Mouse (Mus musculus): ENCODE measurements around the gene Srp54b. TPM values are rescaled to one million over a fixed set of nuclear protein-coding genes. Genes with fewer than 3 reads are reported as not detected.
"Not testable (repeated sequence)": the region's sequence is repeated elsewhere in the genome, so short reads cannot be mapped to it uniquely, and the experiment has no call there.

Gene Srp54b
- 41.1 and 47.5 TPM in 2 replicates for polyA plus RNA-seq (2015; fragmentation: Nextera tagmentation; extraction: Ambion mirVana)

- H3K4me1 ChIP-seq (ENCODE audit: insufficient read depth, low read depth, low read length); H3K27ac ChIP-seq (ENCODE audit: low read length); H3K4me2 ChIP-seq (replicated peaks; ENCODE audit: low read depth, low read length); DNase-seq (ENCODE audit: low spot score); H3K4me3 ChIP-seq (ENCODE audit: low read depth, low read length); H3K36me3 ChIP-seq (ENCODE audit: insufficient read depth, low read length); H3K9me3 ChIP-seq (ENCODE audit: low read length); H3K9ac ChIP-seq (replicated peaks; ENCODE audit: low read depth); H3K27me3 ChIP-seq (replicated peaks; ENCODE audit: insufficient read depth, low read length): not testable (repeated sequence)
- WGBS: no CpG with 5 or more reads among the region's 57 CpGs
- peak; percentile 98 for ATAC-seq
These were observed at the start of gene Srp54b for GRCm38 (mm10) chr12:55154559-55155448. TSS of gene Srp54b (plus strand) at chr12:55155104.

GRCm38 (mm10) chr12:55112616-55113015 is 42.3 kb upstream of the Srp54b start:
- ATAC-seq; H3K27me3 ChIP-seq (replicated peaks; ENCODE audit: insufficient read depth, low read length); H3K4me1 ChIP-seq (ENCODE audit: insufficient read depth, low read depth, low read length); H3K27ac ChIP-seq (ENCODE audit: low read length); DNase-seq (ENCODE audit: low spot score); H3K9ac ChIP-seq (replicated peaks; ENCODE audit: low read depth); H3K4me3 ChIP-seq (ENCODE audit: low read depth, low read length); H3K9me3 ChIP-seq (ENCODE audit: low read length); H3K4me2 ChIP-seq (replicated peaks; ENCODE audit: low read depth, low read length); H3K36me3 ChIP-seq (ENCODE audit: insufficient read depth, low read length): not testable (repeated sequence)
- WGBS: no CpG with 5 or more reads among the region's 7 CpGs

- not testable (repeated sequence) for H3K4me3 ChIP-seq (ENCODE audit: low read depth, low read length); H3K27ac ChIP-seq (ENCODE audit: low read length); H3K9me3 ChIP-seq (ENCODE audit: low read length); H3K4me2 ChIP-seq (replicated peaks; ENCODE audit: low read depth, low read length); DNase-seq (ENCODE audit: low spot score); H3K9ac ChIP-seq (replicated peaks; ENCODE audit: low read depth); H3K4me1 ChIP-seq (ENCODE audit: insufficient read depth, low read depth, low read length); H3K27me3 ChIP-seq (replicated peaks; ENCODE audit: insufficient read depth, low read length); H3K36me3 ChIP-seq (ENCODE audit: insufficient read depth, low read length)
- ATAC-seq: peak; percentile 99
- no CpG with 5 or more reads among the region's 40 CpGs for WGBS
These were observed 30.7 kb upstream of the Srp54b start, which contains the start of gene Fam177a for GRCm38 (mm10) chr12:55124242-55124641. TSS of gene Fam177a (plus strand) at chr12:55124469.

- not testable (repeated sequence) for DNase-seq (ENCODE audit: low spot score); H3K9ac ChIP-seq (replicated peaks; ENCODE audit: low read depth); H3K4me2 ChIP-seq (replicated peaks; ENCODE audit: low read depth, low read length); H3K27ac ChIP-seq (ENCODE audit: low read length); H3K4me1 ChIP-seq (ENCODE audit: insufficient read depth, low read depth, low read length); H3K4me3 ChIP-seq (ENCODE audit: low read depth, low read length); H3K27me3 ChIP-seq (replicated peaks; ENCODE audit: insufficient read depth, low read length); H3K36me3 ChIP-seq (ENCODE audit: insufficient read depth, low read length); H3K9me3 ChIP-seq (ENCODE audit: low read length)
- ATAC-seq: peak; percentile 71
- WGBS: no CpG with 5 or more reads among the region's 18 CpGs
These were observed 30.2 kb upstream of the Srp54b start for GRCm38 (mm10) chr12:55124731-55125130.

GRCm38 (mm10) chr12:55135540-55135939 is 19.4 kb upstream of the Srp54b start:
- ATAC-seq; H3K9me3 ChIP-seq (ENCODE audit: low read length); H3K4me2 ChIP-seq (replicated peaks; ENCODE audit: low read depth, low read length); DNase-seq (ENCODE audit: low spot score); H3K4me3 ChIP-seq (ENCODE audit: low read depth, low read length); H3K27me3 ChIP-seq (replicated peaks; ENCODE audit: insufficient read depth, low read length); H3K27ac ChIP-seq (ENCODE audit: low read length); H3K9ac ChIP-seq (replicated peaks; ENCODE audit: low read depth); H3K36me3 ChIP-seq (ENCODE audit: insufficient read depth, low read length); H3K4me1 ChIP-seq (ENCODE audit: insufficient read depth, low read depth, low read length): not testable (repeated sequence)
- whole genome bisulfite sequencing: no CpG with 5 or more reads among the region's 6 CpGs

GRCm38 (mm10) chr12:55137859-55138258 is 17.0 kb upstream of the Srp54b start:
- DNase-seq (ENCODE audit: low spot score); H3K4me2 ChIP-seq (replicated peaks; ENCODE audit: low read depth, low read length); H3K27ac ChIP-seq (ENCODE audit: low read length); H3K9ac ChIP-seq (replicated peaks; ENCODE audit: low read depth); H3K4me3 ChIP-seq (ENCODE audit: low read depth, low read length); H3K27me3 ChIP-seq (replicated peaks; ENCODE audit: insufficient read depth, low read length); H3K36me3 ChIP-seq (ENCODE audit: insufficient read depth, low read length); H3K9me3 ChIP-seq (ENCODE audit: low read length); H3K4me1 ChIP-seq (ENCODE audit: insufficient read depth, low read depth, low read length); ATAC-seq: not testable (repeated sequence)
- no CpG with 5 or more reads among the region's 6 CpGs for WGBS

- H3K9me3 ChIP-seq (ENCODE audit: low read length); H3K4me2 ChIP-seq (replicated peaks; ENCODE audit: low read depth, low read length); H3K36me3 ChIP-seq (ENCODE audit: insufficient read depth, low read length); H3K4me1 ChIP-seq (ENCODE audit: insufficient read depth, low read depth, low read length); DNase-seq (ENCODE audit: low spot score); H3K4me3 ChIP-seq (ENCODE audit: low read depth, low read length); H3K27me3 ChIP-seq (replicated peaks; ENCODE audit: insufficient read depth, low read length); H3K27ac ChIP-seq (ENCODE audit: low read length); H3K9ac ChIP-seq (replicated peaks; ENCODE audit: low read depth): not testable (repeated sequence)
- WGBS: under 1% methylated on average over 8 of the region's 24 CpGs
- peak; percentile 43 for ATAC-seq
These were observed 512 bp downstream of the Srp54b start for GRCm38 (mm10) chr12:55155449-55155783.

- H3K27ac ChIP-seq (ENCODE audit: low read length); H3K9me3 ChIP-seq (ENCODE audit: low read length); H3K36me3 ChIP-seq (ENCODE audit: insufficient read depth, low read length); H3K4me1 ChIP-seq (ENCODE audit: insufficient read depth, low read depth, low read length); H3K27me3 ChIP-seq (replicated peaks; ENCODE audit: insufficient read depth, low read length); DNase-seq (ENCODE audit: low spot score); H3K4me3 ChIP-seq (ENCODE audit: low read depth, low read length); H3K4me2 ChIP-seq (replicated peaks; ENCODE audit: low read depth, low read length); H3K9ac ChIP-seq (replicated peaks; ENCODE audit: low read depth): not testable (repeated sequence)
- WGBS: no CpG with 5 or more reads among the region's 7 CpGs
- ATAC-seq: peak; percentile 64
These were observed 12.2 kb downstream of the Srp54b start for GRCm38 (mm10) chr12:55167034-55167557.

GRCm38 (mm10) chr12:55187686-55188085 is 32.8 kb downstream of the Srp54b start:
- H3K4me1 ChIP-seq (ENCODE audit: insufficient read depth, low read depth, low read length); H3K27me3 ChIP-seq (replicated peaks; ENCODE audit: insufficient read depth, low read length); H3K27ac ChIP-seq (ENCODE audit: low read length); DNase-seq (ENCODE audit: low spot score); ATAC-seq; H3K4me3 ChIP-seq (ENCODE audit: low read depth, low read length); H3K4me2 ChIP-seq (replicated peaks; ENCODE audit: low read depth, low read length); H3K36me3 ChIP-seq (ENCODE audit: insufficient read depth, low read length); H3K9ac ChIP-seq (replicated peaks; ENCODE audit: low read depth); H3K9me3 ChIP-seq (ENCODE audit: low read length): not testable (repeated sequence)
- no CpG with 5 or more reads among the region's 8 CpGs for WGBS
